Mouse (Mus musculus) CH12.LX (cell line): Measurements from ENCODE around the gene Gm364. TPM values are rescaled to one million over a fixed set of nuclear protein-coding genes. Genes with fewer than 3 reads are reported as not detected.

Experiments
- DNase-seq: peaks from one replicate; pipeline ENCODE4 v3.0.0-alpha.2; 2013; ENCODE audit errors: extremely low read depth
- H3K27ac ChIP-seq: 2 replicates; pipeline ENCODE4 v1.5.1; 2012; ENCODE audit warnings: low read depth, mild to moderate bottlenecking, control low read depth, moderate library complexity; ENCODE audit not compliant: insufficient read depth
- H3K27me3 ChIP-seq: replicated peaks from 2 replicates; pipeline ENCODE3; 2012; ENCODE audit warnings: inconsistent platforms
- H3K36me3 ChIP-seq, 2 experiments: replicated peaks in 1 of 2; 2 replicates each; pipeline versions ENCODE3 to v1.6.1; 2012; ENCODE audit warnings: inconsistent platforms in 1 of 2, low read length in 1 of 2, mild to moderate bottlenecking in 1 of 2, mixed read lengths in 1 of 2, moderate library complexity in 1 of 2; ENCODE audit not compliant: control insufficient read depth in 1 of 2, insufficient read depth in 1 of 2
- H3K4me1 ChIP-seq, 2 experiments: 2 replicates each; pipeline ENCODE4 v1.6.1; 2012; ENCODE audit warnings: inconsistent platforms in 1 of 2, moderate library complexity in 1 of 2; ENCODE audit not compliant: insufficient read depth in 2 of 2, control insufficient read depth in 1 of 2
- H3K4me2 ChIP-seq: 2 replicates; pipeline ENCODE4 v1.6.1; 2012; ENCODE audit warnings: low read depth, mild to moderate bottlenecking, control low read depth; ENCODE audit not compliant: poor library complexity, insufficient read depth, severe bottlenecking
- H3K4me3 ChIP-seq, 3 experiments: fragments of 150-350 bp in 1 of 3; sonication (generic) in 1 of 3; replicated peaks in 1 of 3; 2 replicates each; pipeline versions ENCODE3 to v1.5.1; 2011 to 2012; ENCODE audit warnings: low read depth in 2 of 3, low read length in 2 of 3, mild to moderate bottlenecking in 2 of 3, moderate library complexity in 2 of 3, control low read depth in 1 of 3, improper control_type of control experiment in 1 of 3, inconsistent platforms in 1 of 3, mixed read lengths in 1 of 3; ENCODE audit not compliant: poor library complexity in 1 of 3
- H3K79me2 ChIP-seq: replicated peaks from 2 replicates; pipeline ENCODE4 v1.6.1; 2012; ENCODE audit warnings: mild to moderate bottlenecking, moderate library complexity; ENCODE audit not compliant: control insufficient read depth, poor library complexity, insufficient read depth, severe bottlenecking; ENCODE audit errors: extremely low read depth
- H3K9ac ChIP-seq: 2 replicates; pipeline ENCODE4 v1.6.1; 2012; ENCODE audit warnings: low read depth, mild to moderate bottlenecking, control low read depth, moderate library complexity; ENCODE audit not compliant: insufficient read depth
- H3K9me3 ChIP-seq: replicated peaks from 2 replicates; pipeline ENCODE3; 2012; ENCODE audit warnings: low read length, inconsistent platforms, mixed read lengths
- CHD2 ChIP-seq: IDR thresholded peaks from 2 replicates; pipeline ENCODE4 v1.6.1; 2011; ENCODE audit warnings: low read length, improper control_type of control experiment
- CTCF ChIP-seq, 2 experiments: IDR thresholded peaks in 1 of 2; conservative IDR thresholded peaks in 1 of 2; 2 replicates each; pipeline ENCODE4 v1.5.1; 2011 to 2012; ENCODE audit warnings: low read depth in 2 of 2, low read length in 2 of 2, improper control_type of control experiment in 1 of 2, inconsistent platforms in 1 of 2, mild to moderate bottlenecking in 1 of 2, moderate library complexity in 1 of 2
- E2F4 ChIP-seq: IDR thresholded peaks from 2 replicates; pipeline ENCODE4 v1.6.1; 2011; ENCODE audit warnings: low read depth, low read length, improper control_type of control experiment; ENCODE audit not compliant: insufficient replicate concordance
- EP300 ChIP-seq: IDR thresholded peaks from 2 replicates; pipeline ENCODE4 v1.6.1; 2011; ENCODE audit warnings: low read length, improper control_type of control experiment
- GABPA ChIP-seq: IDR thresholded peaks from 2 replicates; pipeline ENCODE4 v1.6.1; 2012; ENCODE audit warnings: low read depth, low read length, improper control_type of control experiment, inconsistent platforms; ENCODE audit not compliant: insufficient replicate concordance
- HCFC1 ChIP-seq: IDR thresholded peaks from 2 replicates; pipeline ENCODE4 v1.6.1; 2012; ENCODE audit warnings: low read depth, mild to moderate bottlenecking, inconsistent platforms, low read length, improper control_type of control experiment
- JUN ChIP-seq: IDR thresholded peaks from 2 replicates; pipeline ENCODE4 v1.6.1; 2011; ENCODE audit warnings: low read depth, mild to moderate bottlenecking, low read length, improper control_type of control experiment, moderate library complexity; ENCODE audit not compliant: insufficient read depth
- KAT2A ChIP-seq: IDR thresholded peaks from 2 replicates; pipeline ENCODE4 v1.6.1; 2012; ENCODE audit warnings: low read length, improper control_type of control experiment, inconsistent platforms; ENCODE audit not compliant: insufficient replicate concordance
- MAX ChIP-seq: IDR thresholded peaks from 2 replicates; pipeline ENCODE4 v1.6.1; 2011; ENCODE audit warnings: low read length, improper control_type of control experiment
- MAZ ChIP-seq: IDR thresholded peaks from 2 replicates; pipeline ENCODE4 v1.6.1; 2012; ENCODE audit warnings: low read depth, mild to moderate bottlenecking, inconsistent platforms, low read length, improper control_type of control experiment, moderate library complexity
- MEF2A ChIP-seq: IDR thresholded peaks from 2 replicates; pipeline ENCODE4 v1.6.1; 2014; ENCODE audit warnings: low read depth, mild to moderate bottlenecking, inconsistent platforms, low read length, improper control_type of control experiment, borderline replicate concordance
- MYC ChIP-seq: IDR thresholded peaks from 2 replicates; pipeline ENCODE4 v1.6.1; 2011; ENCODE audit warnings: low read depth, mild to moderate bottlenecking, improper control_type of control experiment, low read length
- NELFE ChIP-seq: IDR thresholded peaks from 2 replicates; pipeline ENCODE4 v1.6.1; 2011; ENCODE audit warnings: low read depth, low read length, improper control_type of control experiment
- POLR2A ChIP-seq: IDR thresholded peaks from 2 replicates; pipeline ENCODE4 v1.6.1; 2011; ENCODE audit warnings: low read depth, mild to moderate bottlenecking, improper control_type of control experiment, low read length
- POLR2AphosphoS2 ChIP-seq: IDR thresholded peaks from 2 replicates; pipeline ENCODE4 v1.6.1; 2011; ENCODE audit warnings: low read depth, low read length, improper control_type of control experiment
- RAD21 ChIP-seq: IDR thresholded peaks from 2 replicates; pipeline ENCODE4 v1.6.1; 2011; ENCODE audit warnings: low read depth, mild to moderate bottlenecking, low read length, improper control_type of control experiment, moderate library complexity
- SMC3 ChIP-seq: IDR thresholded peaks from 2 replicates; pipeline ENCODE4 v1.6.1; 2011; ENCODE audit warnings: low read depth, low read length, improper control_type of control experiment
- TBP ChIP-seq: conservative IDR thresholded peaks from 2 replicates; pipeline ENCODE4 v1.6.1; 2011; ENCODE audit warnings: low read depth, low read length, improper control_type of control experiment
- UBTF ChIP-seq: IDR thresholded peaks from 2 replicates; pipeline ENCODE4 v1.6.1; 2012; ENCODE audit warnings: low read depth, mild to moderate bottlenecking, inconsistent platforms, low read length, improper control_type of control experiment, moderate library complexity
- USF1 ChIP-seq: IDR thresholded peaks from 2 replicates; pipeline ENCODE4 v1.6.1; 2014; ENCODE audit warnings: low read depth, mild to moderate bottlenecking, inconsistent platforms, low read length, improper control_type of control experiment
- ZC3H11A ChIP-seq: IDR thresholded peaks from 2 replicates; pipeline ENCODE4 v1.6.1; 2012; ENCODE audit warnings: low read depth, mild to moderate bottlenecking, inconsistent platforms, low read length, improper control_type of control experiment
- ZKSCAN1 ChIP-seq: IDR thresholded peaks from 2 replicates; pipeline ENCODE4 v1.6.1; 2012; ENCODE audit warnings: low read depth, inconsistent platforms, low read length, improper control_type of control experiment, borderline replicate concordance
- ZMIZ1 ChIP-seq: IDR thresholded peaks from 2 replicates; pipeline ENCODE4 v1.6.1; 2012; ENCODE audit warnings: low read depth, mild to moderate bottlenecking, inconsistent platforms, low read length, improper control_type of control experiment
- ZNF384 ChIP-seq: IDR thresholded peaks from 2 replicates; pipeline ENCODE4 v1.6.1; 2012; ENCODE audit warnings: low read depth, low read length, improper control_type of control experiment, inconsistent platforms
- dilution Hi-C: fragments of 300-500 bp; cut with MboI; formaldehyde crosslinking; loops from 2 replicates; pipeline ENCODE4 v1.14.3; 2020; ENCODE audit warnings: low sequenced_read_pairs; ENCODE audit not compliant: extremely low pct_unique_long_range_greater_than_20kb, extremely low pct_ligation_motif_present
- in situ Hi-C: fragments of 300-500 bp; cut with MboI; formaldehyde crosslinking; loops from 3 replicates; pipeline ENCODE4 v1.14.3; 2019; ENCODE audit warnings: low sequenced_read_pairs, low pct_ligation_motif_present, low pct_unique_long_range_greater_than_20kb, mixed read lengths
- polyA plus RNA-seq: library from polyadenylated mRNA; unstranded; fragments of >175 nt; gene quantifications from 2 replicates; pipeline ENCODE4 v1.2.1, GENCODE M21; 2012; ENCODE audit warnings: low read depth; ENCODE audit not compliant: insufficient read length
- total RNA-seq, 2 experiments: library from RNA; depleted of rRNA; stranded (reverse); fragments of 300-350 nt in 1 of 2; fragments of >200 nt in 1 of 2; gene quantifications; 2 replicates each; pipeline ENCODE4 v1.2.3; 2012 to 2014

Gm364 gene
- total and polyA plus RNA-seq, 3 experiments = not detected

DNA sequence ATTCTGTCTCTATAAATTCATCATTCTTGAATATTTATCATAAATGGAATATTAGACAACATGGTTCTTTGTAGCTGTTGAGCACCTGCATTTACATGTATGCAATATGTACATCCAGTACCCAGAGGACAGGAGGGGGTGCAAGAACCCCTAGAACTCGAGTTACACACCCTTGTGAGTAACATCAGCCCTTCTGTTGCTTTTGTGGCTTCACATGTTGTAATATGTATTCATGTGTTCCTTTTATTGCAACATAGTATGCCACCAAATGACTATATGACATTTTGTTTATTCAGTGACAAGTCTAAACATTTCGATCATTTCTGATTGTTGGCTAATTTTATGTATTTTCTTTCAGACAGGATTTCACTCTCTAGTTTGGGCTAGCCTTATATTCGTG lies 31.9 kb upstream of the Gm364 start:
- TF ChIP-seq ZMIZ1 (no peak), POLR2A (no peak), TBP (no peak), POLR2AphosphoS2 (no peak), ZC3H11A (no peak), NELFE (no peak), HCFC1 (no peak), MAX (no peak), UBTF (no peak), MYC (no peak), ZNF384 (no peak), RAD21 (no peak), ZKSCAN1 (no peak), MAZ (no peak), EP300 (no peak), JUN (no peak), GABPA (no peak), CHD2 (no peak), SMC3 (no peak)
- DNase-seq = no peak
- H3K9me3 ChIP-seq = no peaks in the 10 kb centered on the region
- no peak overlapping the region for H3K27ac ChIP-seq
- peaks cover 12 to 47% of the 10 kb centered on the region in 2 experiments for H3K36me3 ChIP-seq
- dilution Hi-C loops = no loop called here
- no peaks in the 10 kb centered on the region for H3K27me3 ChIP-seq
- in situ Hi-C loops = no loop called here
- no peak overlapping the region for H3K4me3 ChIP-seq
- peaks cover 0 to 10% of the 10 kb centered on the region in 2 experiments; a peak in 2 of 4 replicates for H3K4me1 ChIP-seq
- H3K9ac ChIP-seq = no peak overlapping the region
- H3K4me2 ChIP-seq = no peak overlapping the region
- no peaks in the 10 kb centered on the region for H3K79me2 ChIP-seq

DNA sequence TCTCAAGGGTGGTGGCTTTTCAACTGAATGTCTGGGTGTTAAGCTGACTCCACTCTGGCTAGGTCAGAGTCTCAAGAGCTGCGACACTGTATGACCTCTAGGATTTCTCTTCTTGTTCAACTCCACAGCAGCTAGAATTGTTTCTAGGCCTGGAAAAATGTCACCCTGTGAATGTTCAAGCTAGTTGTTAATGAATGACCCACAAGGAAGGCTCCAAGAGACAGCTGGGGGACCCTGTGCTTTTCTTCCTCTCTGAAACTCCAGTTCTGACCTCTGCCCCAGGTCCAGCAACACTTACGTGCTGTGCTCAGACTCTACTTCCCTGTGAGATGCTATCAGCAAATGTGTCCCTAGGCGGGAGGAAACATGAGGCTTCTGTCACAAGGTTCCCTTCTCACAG lies 30.4 kb upstream of the Gm364 start:
- no peak overlapping the region for H3K4me2 ChIP-seq
- no peaks in the 10 kb centered on the region for H3K9me3 ChIP-seq
- dilution Hi-C loops = no loop called here
- H3K27me3 ChIP-seq = no peaks in the 10 kb centered on the region
- H3K27ac ChIP-seq = no peak overlapping the region
- peaks cover 0 to 1% of the 10 kb centered on the region in 2 experiments; a peak in 1 of 4 replicates for H3K4me1 ChIP-seq
- DNase-seq = no peak
- in situ Hi-C loops = no loop called here
- H3K36me3 ChIP-seq = peaks cover 12 to 53% of the 10 kb centered on the region in 2 experiments
- H3K4me3 ChIP-seq = no peak overlapping the region
- TF ChIP-seq CTCF (conservative IDR thresholded peaks at IDR 0.05 in 1 of 2, IDR thresholded peaks at IDR 0.05 in 1 of 2; ENCODE audit: low read depth in 2 of 2, low read length in 2 of 2) = no peak
- TF ChIP-seq ZC3H11A = no peak
- TF ChIP-seq E2F4 = no peak
- no peak for TF ChIP-seq RAD21
- TF ChIP-seq MEF2A = no peak
- no peak for TF ChIP-seq USF1
- TF ChIP-seq MAX = no peak
- TF ChIP-seq KAT2A = no peak
- TF ChIP-seq, all 38 proteins: peak for 0
- no peak overlapping the region for H3K9ac ChIP-seq
- no peaks in the 10 kb centered on the region for H3K79me2 ChIP-seq
